Mouse (Mus musculus) gastrocnemius, adult 2 months (tissue): ENCODE measurements at regions not wholly inside any gene's neighbourhood (a gene's known extent, or its start where the extent isn't known, plus 50 kb on each side); places are given as distances from the start of the nearest gene placed in this dataset.

Source experiments
- DNase-seq: peaks from one replicate; pipeline ENCODE4 v3.0.0; 2022
- H3K27ac ChIP-seq: fragments of 200-600 bp; 2 replicates; pipeline ENCODE4 v1.8.1; 2022; ENCODE audit warnings: mild to moderate bottlenecking
- H3K4me3 ChIP-seq: fragments of 200-600 bp; 2 replicates; pipeline ENCODE4 v1.8.1; 2022; ENCODE audit warnings: mild to moderate bottlenecking, moderate library complexity
- CTCF ChIP-seq: fragments of 200-600 bp; IDR thresholded peaks from 2 replicates; pipeline ENCODE4 v1.8.1; 2022; ENCODE audit warnings: antibody characterized with exemption, mild to moderate bottlenecking, moderate library complexity
- intact Hi-C: fragments of 180-260 bp; cut with DNase I; formaldehyde crosslinking; loops from one replicate; pipeline ENCODE4 v1.15.1; 2025

DNA sequence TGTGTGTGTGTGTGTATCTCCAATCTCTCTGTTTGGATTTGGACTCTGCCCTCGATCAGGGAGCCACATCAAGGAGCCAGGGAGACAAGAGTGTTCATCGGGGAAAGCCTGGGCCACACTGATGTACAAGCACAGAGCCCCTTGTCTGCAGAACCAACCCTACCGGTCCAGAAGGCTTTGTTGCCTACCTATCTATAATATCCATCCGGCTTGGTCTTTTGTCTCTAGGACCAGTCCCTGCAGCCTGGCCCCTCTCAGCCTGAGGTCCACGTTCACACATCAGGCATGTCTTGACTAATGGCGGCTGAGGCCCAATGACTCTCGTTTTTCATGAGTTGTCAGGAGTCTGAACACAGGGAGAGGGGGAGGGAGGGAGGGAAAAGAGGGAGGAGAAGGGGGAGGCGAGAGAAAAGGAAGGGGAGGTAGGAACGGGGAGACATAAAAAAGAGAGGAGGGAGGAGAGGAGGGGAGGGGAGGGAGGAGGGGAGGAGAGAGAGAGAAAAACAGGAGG lies 64.7 kb downstream of the Cmpk2 start:
- Histone ChIP-seq H3K27ac (no peak overlapping the region), H3K4me3 (no peak overlapping the region)
- DNase-seq: no peak
- intact Hi-C loops: loop anchor here (1.0 kb wide), 1 partner anchor 1899 kb away; no protein-coding TSS in a partner anchor
- TF ChIP-seq CTCF: no peak

DNA sequence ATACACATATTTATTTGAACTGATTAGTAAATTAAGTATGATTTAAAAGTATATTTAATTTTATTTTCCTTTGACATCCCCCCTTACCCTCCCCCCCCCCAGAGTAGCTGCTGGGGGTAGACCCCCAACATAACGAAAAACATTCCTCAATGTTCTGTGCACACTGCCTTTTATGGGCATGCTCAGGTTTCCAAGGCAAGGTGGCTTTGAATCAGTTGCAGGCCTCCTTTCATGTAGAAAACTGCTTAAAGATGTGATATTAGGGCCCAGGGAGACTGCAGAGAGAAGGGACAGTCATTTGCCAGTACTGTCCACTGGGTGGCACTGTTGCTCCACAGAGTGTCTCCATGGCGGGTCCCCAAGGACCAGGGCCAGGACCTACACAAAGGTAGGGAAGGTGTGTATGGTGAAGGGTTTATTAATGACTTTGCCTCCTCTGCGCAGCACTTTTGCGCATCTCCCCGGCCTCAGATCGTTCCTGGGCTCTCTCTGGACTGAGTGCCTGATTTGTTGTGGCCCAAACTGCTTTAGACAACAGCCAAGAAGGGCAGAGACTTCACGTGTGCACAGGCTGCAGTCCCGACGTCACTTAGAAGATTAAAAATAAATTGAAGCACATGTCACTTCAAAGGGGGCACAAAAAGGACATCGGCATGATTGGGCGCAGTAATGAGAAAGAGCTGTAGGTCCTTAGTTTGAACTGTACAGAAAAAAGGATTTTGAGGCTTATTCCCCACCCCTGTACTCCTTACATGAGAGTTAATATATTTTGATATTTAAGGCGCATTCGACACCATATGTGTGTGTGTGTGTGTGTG lies 64.0 kb downstream of the Cmpk2 start:
- no peak overlapping the region for H3K27ac ChIP-seq
- intact Hi-C loops: loop anchor here (1.0 kb wide), 1 partner anchor 1899 kb away; no protein-coding TSS in a partner anchor
- no peak overlapping the region for H3K4me3 ChIP-seq
- peak; percentile 97 for TF ChIP-seq CTCF
- DNase-seq: peak; percentile 76

DNA sequence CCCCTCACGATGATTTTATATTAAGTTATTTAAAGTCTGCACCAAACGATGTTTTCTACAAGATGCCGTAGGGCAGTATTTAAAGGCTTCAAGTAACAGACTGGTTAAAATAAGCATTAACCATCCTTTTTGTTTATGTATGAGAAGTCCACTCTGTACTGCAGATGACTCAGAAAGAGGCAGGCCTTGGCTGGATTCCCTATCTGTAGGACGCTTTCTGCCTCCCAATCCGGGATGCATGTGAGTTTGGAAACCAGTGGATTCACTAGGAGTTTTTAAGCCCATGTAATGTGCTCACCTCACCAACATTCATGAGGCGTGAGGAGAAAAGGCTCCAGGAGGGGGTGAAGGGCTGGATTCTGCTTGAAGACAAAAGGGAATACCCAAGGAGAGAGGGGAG lies 63.1 kb downstream of the Cmpk2 start:
- no peak for DNase-seq
- Histone ChIP-seq H3K4me3 (no peak overlapping the region), H3K27ac (no peak overlapping the region)
- TF ChIP-seq CTCF: no peak
- intact Hi-C loops: no loop called here
